Mouse (Mus musculus) 3134 (cell line): ENCODE data around the gene Dnajc28.
"Not testable (repeated sequence)": the region's sequence is repeated elsewhere in the genome, so short reads cannot be mapped to it uniquely, and the experiment has no call there.

Source experiments
- DNase-seq: peaks from one replicate; pipeline ENCODE4 v3.0.0-alpha.2; 2011; ENCODE audit warnings: low spot score; ENCODE audit not compliant: insufficient read length; ENCODE audit errors: extremely low read depth

Dnajc28 gene

GRCm38 (mm10) chr16:91618511-91619501, at the start of gene Dnajc28:
Gene Dnajc28, minus strand, starts transcription at chr16:91619026.
- DNase-seq, result no peak

- DNase-seq, result no peak
These were observed 45.0 kb upstream of the Dnajc28 start for GRCm38 (mm10) chr16:91663795-91664194.

- DNase-seq, result no peak
These were observed 43.5 kb upstream of the Dnajc28 start for GRCm38 (mm10) chr16:91662336-91662735.

- no peak for DNase-seq
These were observed 42.6 kb upstream of the Dnajc28 start for GRCm38 (mm10) chr16:91661397-91661796.

GRCm38 (mm10) chr16:91659798-91660197, 41.0 kb upstream of the Dnajc28 start:
- DNase-seq, result no peak

- DNase-seq, result no peak
These were observed 39.6 kb upstream of the Dnajc28 start for GRCm38 (mm10) chr16:91658471-91658870.

- DNase-seq, result no peak
These were observed 38.5 kb upstream of the Dnajc28 start for GRCm38 (mm10) chr16:91657285-91657684.

- no peak for DNase-seq
These were observed 36.5 kb upstream of the Dnajc28 start for GRCm38 (mm10) chr16:91655285-91655684.

- no peak for DNase-seq
These were observed 33.4 kb upstream of the Dnajc28 start for GRCm38 (mm10) chr16:91652191-91652590.

GRCm38 (mm10) chr16:91649781-91650180, 31.0 kb upstream of the Dnajc28 start:
- DNase-seq, result no peak

- no peak for DNase-seq
These were observed 30.4 kb upstream of the Dnajc28 start for GRCm38 (mm10) chr16:91649246-91649645.

- peak; percentile 68 for DNase-seq
These were observed 29.4 kb upstream of the Dnajc28 start for GRCm38 (mm10) chr16:91648220-91648550.

- peak; percentile 95 for DNase-seq
These were observed 28.8 kb upstream of the Dnajc28 start, which contains the start of gene Son for GRCm38 (mm10) chr16:91647461-91648219. Gene Son, plus strand, starts transcription at chr16:91647506.

- DNase-seq, result peak; percentile 91
These were observed 28.0 kb upstream of the Dnajc28 start, which contains the start of gene Gart for GRCm38 (mm10) chr16:91646681-91647419. Gene Gart, minus strand, starts transcription at chr16:91646952.

GRCm38 (mm10) chr16:91645995-91646602, 27.3 kb upstream of the Dnajc28 start:
- DNase-seq, result no peak

GRCm38 (mm10) chr16:91645420-91645819, 26.6 kb upstream of the Dnajc28 start:
- DNase-seq, result not testable (repeated sequence)

- DNase-seq, result no peak
These were observed 26.1 kb upstream of the Dnajc28 start for GRCm38 (mm10) chr16:91644901-91645300.

- no peak for DNase-seq
These were observed 21.3 kb upstream of the Dnajc28 start for GRCm38 (mm10) chr16:91640171-91640570.

GRCm38 (mm10) chr16:91639636-91640035, 20.8 kb upstream of the Dnajc28 start:
- no peak for DNase-seq

GRCm38 (mm10) chr16:91639161-91639560, 20.3 kb upstream of the Dnajc28 start:
- DNase-seq, result no peak
